Mouse (Mus musculus): ENCODE measurements around the gene Dennd5b. TPM values are rescaled to one million over a fixed set of nuclear protein-coding genes. Genes with fewer than 3 reads are reported as not detected.

Dennd5b gene
- polyA plus RNA-seq, 1 experiment: 1.7 TPM

DNA sequence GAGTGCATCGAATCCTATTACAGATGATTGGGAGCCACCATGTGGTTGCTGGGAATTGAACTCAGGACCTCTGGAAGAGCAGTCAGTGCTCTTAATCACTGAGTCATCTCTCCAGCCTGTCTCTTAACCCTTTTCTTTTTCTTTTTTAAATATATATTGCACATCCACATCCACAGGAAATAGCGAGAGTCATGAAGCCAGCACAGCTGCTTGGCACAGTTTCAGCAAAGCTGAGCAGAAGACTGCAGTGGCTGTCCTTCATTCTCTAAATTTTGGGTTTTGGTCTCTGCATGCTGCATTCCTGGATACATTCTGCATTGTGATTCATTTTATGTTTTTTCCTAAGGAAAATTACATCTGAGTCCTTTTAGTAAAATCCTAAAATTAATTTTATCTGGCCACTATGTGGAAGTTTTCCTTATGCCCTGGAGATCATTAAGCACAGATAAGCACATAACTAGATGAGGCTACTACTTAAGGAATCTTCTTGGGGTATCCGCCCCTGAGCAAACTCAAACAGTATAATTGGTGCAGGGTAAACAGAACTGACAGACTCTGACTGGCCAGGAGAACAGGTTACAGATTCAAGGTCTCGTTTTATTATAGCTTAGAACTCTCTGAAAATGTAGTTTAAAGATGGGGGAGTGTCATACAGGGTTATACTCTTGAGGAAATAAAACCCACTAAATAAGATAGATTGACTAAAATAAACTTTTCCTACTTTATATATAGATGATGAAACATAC is 50.3 kb downstream of the Dennd5b start:
- WGBS: 76% methylated on average over 4 of the region's 4 CpGs
- H3K4me3 ChIP-seq (ENCODE audit: control insufficient read depth, insufficient read depth, low read length): no peak overlapping the region
- H3K27ac ChIP-seq (ENCODE audit: control insufficient read depth, insufficient read depth, low read length): no peak overlapping the region
- H3K36me3 ChIP-seq (ENCODE audit: control insufficient read depth, insufficient read depth, low read length): no peaks in the 10 kb centered on the region
- no peaks in the 10 kb centered on the region for H3K4me1 ChIP-seq (replicated peaks; ENCODE audit: control insufficient read depth, insufficient read depth, low read length)
- no peak for DNase-seq
- H3K27me3 ChIP-seq (ENCODE audit: control insufficient read depth, insufficient read depth, low read length): no peaks in the 10 kb centered on the region
- TF ChIP-seq CTCF (IDR thresholded peaks at IDR 0.05; ENCODE audit: borderline replicate concordance, control insufficient read depth, extremely low read depth, insufficient read depth, low read length, poor library complexity) (no peak), POLR2A (IDR thresholded peaks at IDR 0.05; ENCODE audit: control insufficient read depth, extremely low read depth, insufficient read depth, low read length, poor library complexity) (no peak)

DNA sequence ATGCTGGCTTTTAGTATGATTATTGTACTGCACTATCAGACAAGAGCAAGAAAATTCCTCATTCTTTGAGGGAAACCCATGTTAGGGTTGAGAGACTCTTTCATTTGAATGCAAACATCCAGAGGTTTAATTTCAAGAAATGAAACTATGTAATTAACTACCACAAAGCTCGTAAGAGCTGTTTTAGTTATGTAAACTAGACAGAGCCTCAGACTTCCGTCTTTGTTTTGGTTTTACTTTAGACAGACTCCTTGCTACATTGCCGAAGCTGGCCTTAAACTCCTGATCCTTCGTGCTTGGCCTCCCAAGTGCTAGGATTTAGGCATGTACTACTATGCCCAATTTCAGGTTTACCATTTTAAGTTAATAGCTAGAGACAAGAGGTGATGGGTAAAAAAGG is 61.4 kb downstream of the Dennd5b start:
- no peak for TF ChIP-seq CTCF (IDR thresholded peaks at IDR 0.05; ENCODE audit: borderline replicate concordance, control insufficient read depth, extremely low read depth, insufficient read depth, low read length, poor library complexity)
- no peak for TF ChIP-seq POLR2A (IDR thresholded peaks at IDR 0.05; ENCODE audit: control insufficient read depth, extremely low read depth, insufficient read depth, low read length, poor library complexity)

GRCm38 (mm10) chr6:149032198-149032597 is 69.3 kb downstream of the Dennd5b start:
- Histone ChIP-seq H3K4me3 (ENCODE audit: control insufficient read depth, insufficient read depth, low read length) (no peak overlapping the region), H3K36me3 (ENCODE audit: control insufficient read depth, insufficient read depth, low read length) (no peaks in the 10 kb centered on the region), H3K4me1 (replicated peaks; ENCODE audit: control insufficient read depth, insufficient read depth, low read length) (no peaks in the 10 kb centered on the region), H3K27me3 (ENCODE audit: control insufficient read depth, insufficient read depth, low read length) (no peaks in the 10 kb centered on the region), H3K27ac (ENCODE audit: control insufficient read depth, insufficient read depth, low read length) (no peak overlapping the region)
- no peak for DNase-seq
- 95% methylated on average over 5 of the region's 5 CpGs for WGBS
- TF ChIP-seq POLR2A (IDR thresholded peaks at IDR 0.05; ENCODE audit: control insufficient read depth, extremely low read depth, insufficient read depth, low read length, poor library complexity): no peak
- no peak for TF ChIP-seq CTCF (IDR thresholded peaks at IDR 0.05; ENCODE audit: borderline replicate concordance, control insufficient read depth, extremely low read depth, insufficient read depth, low read length, poor library complexity)

More for the DNA sequence above, 61.4 kb downstream of the Dennd5b start:
- Histone ChIP-seq H3K4me1 (replicated peaks; ENCODE audit: control insufficient read depth, insufficient read depth, low read length) (no peaks in the 10 kb centered on the region), H3K27me3 (ENCODE audit: control insufficient read depth, insufficient read depth, low read length) (no peaks in the 10 kb centered on the region), H3K4me3 (ENCODE audit: control insufficient read depth, insufficient read depth, low read length) (no peak overlapping the region), H3K27ac (ENCODE audit: control insufficient read depth, insufficient read depth, low read length) (no peak overlapping the region), H3K36me3 (ENCODE audit: control insufficient read depth, insufficient read depth, low read length) (no peaks in the 10 kb centered on the region)
- DNase-seq: no peak
- 89% methylated on average over 4 of the region's 4 CpGs for WGBS

DNA sequence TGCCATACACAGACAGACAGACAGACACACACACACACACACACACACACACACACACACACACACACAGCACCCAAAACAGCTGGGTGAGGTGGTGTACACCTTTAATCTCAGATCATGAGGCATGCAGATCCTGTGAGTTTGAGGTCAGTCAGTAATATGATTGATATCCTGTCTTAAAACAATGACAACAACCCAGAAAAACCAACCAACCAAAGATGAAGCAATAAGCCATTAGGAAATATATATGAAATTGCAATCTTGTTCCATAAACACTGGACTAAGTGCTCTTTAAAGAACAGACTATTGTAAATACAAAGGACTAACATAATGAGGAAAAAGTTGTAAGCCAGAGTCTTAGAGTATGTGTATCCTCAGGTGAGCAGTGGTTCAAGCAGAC is 70.1 kb downstream of the Dennd5b start:
- H3K27me3 ChIP-seq (ENCODE audit: control insufficient read depth, insufficient read depth, low read length): no peaks in the 10 kb centered on the region
- no peak for DNase-seq
- no peak for TF ChIP-seq CTCF (IDR thresholded peaks at IDR 0.05; ENCODE audit: borderline replicate concordance, control insufficient read depth, extremely low read depth, insufficient read depth, low read length, poor library complexity)
- no peak for TF ChIP-seq POLR2A (IDR thresholded peaks at IDR 0.05; ENCODE audit: control insufficient read depth, extremely low read depth, insufficient read depth, low read length, poor library complexity)

DNA sequence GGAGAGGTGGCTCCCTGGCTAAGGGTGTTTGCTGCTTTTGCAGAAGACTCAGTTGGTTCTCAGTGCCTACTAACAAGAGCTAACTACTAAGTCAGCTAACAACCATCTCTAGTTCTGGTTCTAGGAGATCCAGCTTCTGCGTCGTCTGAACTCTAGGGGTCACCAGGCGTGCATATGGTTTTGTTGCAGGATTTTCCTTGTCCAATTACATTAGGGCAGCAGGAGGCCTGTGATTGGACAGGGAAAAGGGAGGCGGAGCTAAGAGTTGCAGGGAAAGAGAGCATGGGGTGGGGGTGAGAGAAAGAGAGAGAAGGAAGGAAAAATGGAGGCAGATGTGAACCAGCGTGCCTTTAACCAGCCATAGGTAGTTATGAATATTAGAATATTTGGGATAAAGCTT is 83.0 kb downstream of the Dennd5b start:
- no peaks in the 10 kb centered on the region for H3K27me3 ChIP-seq (ENCODE audit: control insufficient read depth, insufficient read depth, low read length)
- no peak overlapping the region for H3K4me3 ChIP-seq (ENCODE audit: control insufficient read depth, insufficient read depth, low read length)
- H3K36me3 ChIP-seq (ENCODE audit: control insufficient read depth, insufficient read depth, low read length): no peaks in the 10 kb centered on the region
- DNase-seq: no peak
- no peaks in the 10 kb centered on the region for H3K4me1 ChIP-seq (replicated peaks; ENCODE audit: control insufficient read depth, insufficient read depth, low read length)
- no peak overlapping the region for H3K27ac ChIP-seq (ENCODE audit: control insufficient read depth, insufficient read depth, low read length)
- no peak for TF ChIP-seq CTCF (IDR thresholded peaks at IDR 0.05; ENCODE audit: borderline replicate concordance, control insufficient read depth, extremely low read depth, insufficient read depth, low read length, poor library complexity)
- no peak for TF ChIP-seq POLR2A (IDR thresholded peaks at IDR 0.05; ENCODE audit: control insufficient read depth, extremely low read depth, insufficient read depth, low read length, poor library complexity)
- WGBS: 88% methylated on average over 5 of the region's 5 CpGs

More for the DNA sequence above, 70.1 kb downstream of the Dennd5b start:
- Histone ChIP-seq H3K36me3 (ENCODE audit: control insufficient read depth, insufficient read depth, low read length) (no peaks in the 10 kb centered on the region), H3K4me1 (replicated peaks; ENCODE audit: control insufficient read depth, insufficient read depth, low read length) (no peaks in the 10 kb centered on the region), H3K27ac (ENCODE audit: control insufficient read depth, insufficient read depth, low read length) (no peak overlapping the region), H3K4me3 (ENCODE audit: control insufficient read depth, insufficient read depth, low read length) (no peak overlapping the region)

- no peak for DNase-seq
- Histone ChIP-seq H3K4me3 (ENCODE audit: control insufficient read depth, insufficient read depth, low read length) (no peak overlapping the region), H3K27me3 (ENCODE audit: control insufficient read depth, insufficient read depth, low read length) (no peaks in the 10 kb centered on the region), H3K4me1 (replicated peaks; ENCODE audit: control insufficient read depth, insufficient read depth, low read length) (no peaks in the 10 kb centered on the region), H3K36me3 (ENCODE audit: control insufficient read depth, insufficient read depth, low read length) (no peaks in the 10 kb centered on the region), H3K27ac (ENCODE audit: control insufficient read depth, insufficient read depth, low read length) (no peak overlapping the region)
- TF ChIP-seq CTCF (IDR thresholded peaks at IDR 0.05; ENCODE audit: borderline replicate concordance, control insufficient read depth, extremely low read depth, insufficient read depth, low read length, poor library complexity) (no peak), POLR2A (IDR thresholded peaks at IDR 0.05; ENCODE audit: control insufficient read depth, extremely low read depth, insufficient read depth, low read length, poor library complexity) (no peak)
Measured at GRCm38 (mm10) chr6:149010766-149011301, 90.6 kb downstream of the Dennd5b start.

Measured in thymus, adult 2 months (tissue).